Mouse (Mus musculus) c-Kit-negative CD71-positive TER-119-positive erythroid progenitor cells, embryonic 14.5 days (primary cell): ENCODE measurements around the gene Arpin.

Source experiments
- DNase-seq: peaks from one replicate; pipeline ENCODE4 v3.0.0-alpha.2; 2013; ENCODE audit warnings: low read depth, low spot score

Gene Arpin

GRCm38 (mm10) chr7:79934862-79935510 lies at the start of gene Arpin:
Gene Arpin (minus strand): TSS chr7:79935359.
- no peak for DNase-seq

GRCm38 (mm10) chr7:79975316-79975715 lies 40.2 kb upstream of the Arpin start:
- no peak for DNase-seq

- no peak for DNase-seq
Measured at GRCm38 (mm10) chr7:79972195-79972594, 37.0 kb upstream of the Arpin start.

GRCm38 (mm10) chr7:79970336-79970735 lies 35.2 kb upstream of the Arpin start:
- DNase-seq, result no peak

GRCm38 (mm10) chr7:79968326-79968725 lies 33.2 kb upstream of the Arpin start:
- no peak for DNase-seq

GRCm38 (mm10) chr7:79961600-79961999 lies 26.4 kb upstream of the Arpin start:
- DNase-seq, result no peak

GRCm38 (mm10) chr7:79956131-79956530 lies 21.0 kb upstream of the Arpin start:
- DNase-seq, result no peak

- no peak for DNase-seq
Measured at GRCm38 (mm10) chr7:79954890-79955289, 19.7 kb upstream of the Arpin start.

- no peak for DNase-seq
Measured at GRCm38 (mm10) chr7:79951038-79951437, 15.9 kb upstream of the Arpin start.

GRCm38 (mm10) chr7:79950236-79950635 lies 15.1 kb upstream of the Arpin start:
- DNase-seq, result no peak

GRCm38 (mm10) chr7:79935511-79936205 lies 499 bp upstream of the Arpin start:
- no peak for DNase-seq

GRCm38 (mm10) chr7:79934461-79934860 lies 698 bp downstream of the Arpin start:
- no peak for DNase-seq

- DNase-seq, result no peak
Measured at GRCm38 (mm10) chr7:79928516-79929052, 6.6 kb downstream of the Arpin start.

- DNase-seq, result peak; percentile 71
Measured at GRCm38 (mm10) chr7:79920344-79920983, 14.7 kb downstream of the Arpin start, which contains the start of gene Ap3s2. Gene Ap3s2 (minus strand): TSS chr7:79920649.

GRCm38 (mm10) chr7:79914556-79914955 lies 20.6 kb downstream of the Arpin start:
- DNase-seq, result no peak

- DNase-seq, result no peak
Measured at GRCm38 (mm10) chr7:79907356-79907755, 27.8 kb downstream of the Arpin start.

- no peak for DNase-seq
Measured at GRCm38 (mm10) chr7:79906914-79907313, 28.2 kb downstream of the Arpin start.

GRCm38 (mm10) chr7:79905193-79905592 lies 30.0 kb downstream of the Arpin start:
- DNase-seq, result no peak

- no peak for DNase-seq
Measured at GRCm38 (mm10) chr7:79903160-79903792, 31.9 kb downstream of the Arpin start.

- no peak for DNase-seq
Measured at GRCm38 (mm10) chr7:79900753-79901152, 34.4 kb downstream of the Arpin start.

GRCm38 (mm10) chr7:79895225-79895624 lies 39.9 kb downstream of the Arpin start:
- no peak for DNase-seq

- no peak for DNase-seq
Measured at GRCm38 (mm10) chr7:79894790-79895189, 40.4 kb downstream of the Arpin start.
